Mouse (Mus musculus) kidney, postnatal 4 days (tissue): Measurements from ENCODE around the gene Vmn1r217.
"Not testable (repeated sequence)": the region's sequence is repeated elsewhere in the genome, so short reads cannot be mapped to it uniquely, and the experiment has no call there.

Experiments
- DNase-seq, 2 experiments: peaks; one replicate each; pipeline ENCODE4 v3.0.0; 2021; ENCODE audit warnings: mixed read lengths in 2 of 2

Vmn1r217 gene

DNA sequence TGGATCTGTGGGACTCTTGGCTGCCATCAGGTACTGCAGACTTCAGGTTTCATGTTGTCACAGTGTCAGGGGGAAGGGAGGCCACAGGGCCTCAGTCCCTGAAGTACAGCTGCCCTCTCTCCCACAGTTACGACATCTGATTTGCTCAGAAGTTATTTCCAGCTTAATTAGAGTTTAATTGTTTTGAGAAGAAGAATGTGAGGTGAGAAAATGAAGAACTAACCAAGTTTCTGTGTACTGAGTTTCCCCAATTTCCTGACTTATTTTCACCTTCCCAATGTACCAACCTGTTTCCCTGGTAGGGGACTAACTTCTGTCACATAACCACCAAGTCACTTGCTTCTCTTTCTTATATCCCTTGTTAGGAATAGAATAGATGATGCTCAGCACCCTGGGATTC lies at the start of gene Vmn1r217:
Gene Vmn1r217 (minus strand): TSS at position 101 of the 400 bp plus-strand sequence.
- not testable (repeated sequence) for DNase-seq

DNA sequence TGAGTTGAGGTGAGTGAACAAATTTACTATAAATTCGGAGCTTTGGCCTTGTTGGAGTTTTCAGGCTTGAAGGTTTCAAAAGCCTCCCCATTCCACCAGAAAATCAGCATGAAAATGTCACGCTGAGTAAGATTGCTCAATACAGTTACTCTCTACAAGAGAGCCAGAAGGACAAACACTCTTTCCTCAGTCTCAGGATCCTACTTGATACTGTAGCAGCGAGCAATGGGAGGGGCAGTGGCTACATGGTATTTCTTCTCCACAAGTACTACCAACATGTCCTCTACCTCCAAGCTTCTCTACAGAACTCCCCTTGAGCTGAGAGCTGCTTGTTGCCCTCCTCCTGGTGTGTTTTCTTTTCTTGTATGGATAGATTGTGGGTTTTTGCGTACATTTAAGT lies 48.4 kb upstream of the Vmn1r217 start:
- not testable (repeated sequence) for DNase-seq

GRCm38 (mm10) chr13:23159012-23159411 lies 41.0 kb upstream of the Vmn1r217 start, which contains the start of gene Vmn1r219:
Vmn1r219 (plus strand) TSS chr13:23159312.
- no peak for DNase-seq

- peak; percentile 31 to 49 for DNase-seq
These were observed 39.8 kb upstream of the Vmn1r217 start for GRCm38 (mm10) chr13:23157848-23158247.

GRCm38 (mm10) chr13:23138880-23139279 lies 20.9 kb upstream of the Vmn1r217 start:
- DNase-seq = no peak

GRCm38 (mm10) chr13:23133501-23133900 lies 15.5 kb upstream of the Vmn1r217 start:
- no peak for DNase-seq

GRCm38 (mm10) chr13:23133099-23133498 lies 15.1 kb upstream of the Vmn1r217 start, which contains the start of gene Vmn1r218:
Vmn1r218 (plus strand) TSS chr13:23133155.
- no peak for DNase-seq

- no peak for DNase-seq
These were observed 2.6 kb upstream of the Vmn1r217 start for GRCm38 (mm10) chr13:23120611-23121010.

GRCm38 (mm10) chr13:23094386-23094785 lies 23.6 kb downstream of the Vmn1r217 start:
- DNase-seq = no peak

GRCm38 (mm10) chr13:23069312-23069711 lies 48.7 kb downstream of the Vmn1r217 start:
- DNase-seq = no peak

DNA sequence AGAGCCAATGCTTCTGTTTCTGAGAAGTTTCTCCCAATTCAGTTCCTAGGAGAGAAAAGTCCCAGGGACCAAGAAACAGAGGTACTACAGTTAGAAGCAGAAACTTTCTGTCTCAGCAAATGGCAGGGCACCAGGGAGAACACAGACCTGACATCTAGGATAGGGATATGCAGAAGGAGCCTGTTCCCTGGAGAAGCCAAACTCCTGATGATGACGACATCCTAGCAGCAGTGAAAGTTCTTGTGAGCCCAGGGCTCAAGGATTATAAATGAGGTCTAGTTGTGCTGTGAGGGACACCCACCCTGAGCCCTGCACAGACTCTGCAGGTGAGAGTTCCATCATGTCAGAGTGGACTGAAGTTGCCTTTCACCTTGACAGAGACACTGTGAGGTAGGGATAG lies 50.3 kb downstream of the Vmn1r217 start, which contains the start of gene Vmn1r215:
Gene Vmn1r215 (plus strand): TSS at position 301 of the 400 bp plus-strand sequence.
- DNase-seq = no peak

- no peak for DNase-seq
These were observed 60.2 kb downstream of the Vmn1r217 start for GRCm38 (mm10) chr13:23057778-23058177.
